Mouse (Mus musculus) spleen, adult 2 months (tissue): ENCODE data around the gene BC030499.

ENCODE experiments used
- CTCF ChIP-seq: fragments of 200-500 bp; IDR thresholded peaks from 2 replicates; pipeline ENCODE4 v1.5.1; 2011; ENCODE audit warnings: mild to moderate bottlenecking, inconsistent platforms; ENCODE audit not compliant: insufficient read depth, insufficient read length, insufficient replicate concordance; ENCODE audit errors: extremely low read depth
- POLR2A ChIP-seq: fragments of 200-500 bp; IDR thresholded peaks from 2 replicates; pipeline ENCODE4 v1.6.1; 2011; ENCODE audit warnings: low read depth, low read length, inconsistent platforms

DNA sequence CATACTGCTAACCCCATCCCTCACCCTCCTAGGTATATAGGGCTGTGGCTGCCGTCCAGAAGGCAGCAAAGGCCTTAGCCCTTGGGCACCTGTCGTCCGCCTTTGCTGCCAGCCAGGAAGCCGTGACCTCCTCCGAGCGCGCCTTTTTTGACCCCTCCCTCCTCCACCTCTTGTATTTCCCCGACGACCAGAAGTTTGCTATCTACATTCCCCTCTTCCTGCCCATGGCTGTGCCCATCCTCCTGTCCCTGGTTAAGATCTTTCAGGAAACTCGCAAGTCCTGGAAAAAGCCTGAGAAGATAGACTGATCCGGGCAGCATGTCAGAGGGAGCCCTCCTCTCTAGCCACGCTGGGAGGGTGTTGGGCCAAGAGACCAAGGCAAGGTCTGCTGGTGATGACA lies 51.1 kb downstream of the BC030499 start:
- no peak for TF ChIP-seq POLR2A
- no peak for TF ChIP-seq CTCF
